Mouse (Mus musculus) CD4-positive, CD25-positive, alpha-beta regulatory T cell, adult 4 months (primary cell): Measurements from ENCODE around the gene Pigs. TPM values are rescaled to one million over a fixed set of nuclear protein-coding genes. Genes with fewer than 3 reads are reported as not detected.

Source experiments
- ATAC-seq: one replicate; pipeline ENCODE4 v1.8.0; 2017
- polyA plus RNA-seq, 2 experiments: library from polyadenylated mRNA; unstranded; fragments of 100-300 nt; shearing (Covaris generic); gene quantifications; one replicate each; pipeline ENCODE4 v1.2.1; 2017

Gene Pigs
- polyA plus RNA-seq, result 100 to 1,000 TPM in 1 of 2 experiments, 10 to 100 TPM in 1; 64.1 to 119 TPM

DNA sequence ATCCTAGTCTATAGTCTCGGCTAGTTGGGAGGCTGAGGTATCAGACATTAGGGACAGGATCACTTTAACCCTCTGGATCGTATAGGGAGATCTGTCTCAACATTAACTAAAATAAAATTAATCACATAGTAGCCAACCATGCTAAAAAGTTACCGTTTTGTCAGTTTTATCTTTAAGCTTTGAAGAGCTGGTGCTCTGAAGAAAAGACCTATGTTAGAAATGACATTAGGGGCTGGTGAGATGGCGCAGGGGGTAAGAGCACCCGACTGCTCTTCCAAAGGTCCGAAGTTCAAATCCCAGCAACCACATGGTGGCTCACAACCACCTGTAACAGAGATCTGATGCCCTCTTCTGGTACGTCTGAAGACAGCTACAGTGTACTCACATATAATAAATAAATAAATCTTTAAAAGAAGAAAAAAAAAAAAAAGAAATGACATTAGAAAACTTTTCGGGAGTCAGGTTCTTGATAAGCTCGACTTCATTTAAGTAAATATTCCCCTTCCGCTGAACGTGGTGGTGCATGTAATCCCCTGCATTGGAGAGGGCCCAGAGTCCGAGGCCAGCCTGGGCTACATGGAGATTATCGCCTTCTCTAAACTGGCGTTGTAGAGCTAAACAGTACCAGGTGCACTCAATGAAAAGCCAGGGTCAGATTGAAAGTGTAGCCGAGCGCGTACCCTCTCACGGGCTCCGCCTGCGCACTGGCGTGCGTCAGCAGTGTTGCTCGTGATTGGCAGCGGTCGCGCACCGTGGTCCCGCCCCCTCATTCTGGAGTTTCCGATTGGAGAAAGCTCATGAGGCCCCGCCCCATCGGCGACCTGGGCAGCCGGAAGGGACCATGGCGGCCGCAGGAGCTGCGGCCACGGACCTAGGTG, at the start of gene Pigs:
TSS of gene Pigs (plus strand) at position 782 of the 878 bp plus-strand sequence.
- ATAC-seq, result peak; percentile 99

DNA sequence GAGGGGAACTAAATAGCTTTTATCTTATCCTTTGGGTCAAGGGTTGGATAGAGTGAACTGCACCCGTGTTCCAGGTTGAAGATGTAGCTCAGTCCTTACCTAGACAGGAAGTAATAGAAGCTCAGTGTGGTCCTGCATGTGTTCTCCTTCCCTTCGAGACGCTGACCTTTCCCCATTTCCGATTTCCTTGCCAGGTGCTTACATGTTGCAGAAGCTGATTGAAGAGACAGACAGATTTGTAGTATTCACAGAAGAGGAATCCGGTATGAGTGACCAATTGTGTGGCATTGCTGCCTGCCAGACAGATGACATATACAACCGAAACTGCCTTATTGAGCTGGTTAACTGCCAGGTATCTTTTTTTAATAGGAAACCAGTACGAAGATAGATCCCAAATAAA, 49.4 kb upstream of the Pigs start:
- no peak for ATAC-seq

DNA sequence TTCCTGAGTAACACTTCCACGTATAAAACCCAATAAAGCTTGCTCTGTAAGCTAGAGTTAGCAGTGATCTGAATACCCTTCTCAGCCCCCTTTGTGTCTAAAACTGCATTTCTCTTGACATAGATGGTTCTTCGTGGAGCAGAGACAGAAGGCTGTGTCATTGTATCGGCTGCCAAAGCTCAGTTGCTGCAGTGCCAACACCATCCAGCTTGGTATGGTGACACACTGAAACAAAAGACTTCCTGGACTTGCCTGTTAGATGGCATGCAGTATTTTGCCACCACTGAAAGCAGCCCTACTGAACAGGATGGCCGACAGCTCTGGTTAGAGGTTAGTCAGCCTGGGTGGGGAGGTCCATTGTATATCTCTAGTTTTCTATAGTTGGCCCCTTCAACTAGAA, 48.6 kb upstream of the Pigs start:
- no peak for ATAC-seq

DNA sequence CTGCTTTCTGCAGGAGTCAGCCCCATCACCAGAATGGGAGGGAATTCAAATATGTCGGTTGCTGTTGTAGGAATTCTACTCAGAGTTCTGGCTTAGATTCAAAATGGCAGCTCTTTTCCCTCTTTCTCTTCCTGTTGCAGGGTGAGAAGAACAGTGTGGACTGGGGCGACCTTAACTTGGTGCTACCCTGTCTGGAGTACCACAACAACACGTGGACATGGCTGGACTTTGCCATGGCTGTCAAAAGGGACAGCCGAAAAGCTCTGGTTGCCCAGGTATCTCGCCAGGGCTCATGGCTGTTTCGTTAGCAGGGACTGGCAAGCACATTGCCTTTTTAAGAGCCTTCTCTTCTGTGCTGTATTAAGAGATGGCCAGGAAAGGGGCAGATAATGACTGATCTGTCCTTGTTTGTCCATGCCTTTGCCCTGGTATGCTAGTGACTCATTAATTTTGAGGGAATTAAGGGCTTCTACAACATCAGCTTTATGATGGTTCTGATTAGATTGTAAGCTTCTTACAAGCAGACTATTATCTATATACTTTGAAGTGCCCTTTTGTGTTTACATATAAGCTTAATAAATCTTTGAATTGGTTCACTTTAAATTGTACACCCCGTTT, 39.0 kb upstream of the Pigs start:
- ATAC-seq, result no peak

DNA sequence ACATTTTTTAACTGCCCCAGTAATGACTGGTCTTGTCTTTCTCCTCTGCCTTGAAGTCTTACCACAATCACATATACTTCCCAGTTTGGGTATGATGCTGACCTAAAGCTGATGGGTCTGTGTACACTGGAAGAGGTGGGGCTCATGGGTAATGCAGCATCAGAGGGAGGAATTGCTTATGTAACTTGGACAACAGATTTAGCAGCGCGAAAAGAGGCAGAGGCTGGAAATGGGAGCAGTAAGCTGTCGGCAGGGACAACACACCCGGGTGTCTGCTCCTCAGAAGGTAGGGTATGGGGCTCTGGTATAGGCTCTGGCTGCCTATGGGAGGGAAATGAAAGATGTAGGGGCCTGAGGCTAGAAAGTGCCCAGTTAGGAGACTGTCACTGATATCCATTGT, 37.6 kb upstream of the Pigs start, which contains the start of gene BC030499:
TSS of gene BC030499 (plus strand) at position 188 of the 400 bp plus-strand sequence.
- ATAC-seq, result no peak

DNA sequence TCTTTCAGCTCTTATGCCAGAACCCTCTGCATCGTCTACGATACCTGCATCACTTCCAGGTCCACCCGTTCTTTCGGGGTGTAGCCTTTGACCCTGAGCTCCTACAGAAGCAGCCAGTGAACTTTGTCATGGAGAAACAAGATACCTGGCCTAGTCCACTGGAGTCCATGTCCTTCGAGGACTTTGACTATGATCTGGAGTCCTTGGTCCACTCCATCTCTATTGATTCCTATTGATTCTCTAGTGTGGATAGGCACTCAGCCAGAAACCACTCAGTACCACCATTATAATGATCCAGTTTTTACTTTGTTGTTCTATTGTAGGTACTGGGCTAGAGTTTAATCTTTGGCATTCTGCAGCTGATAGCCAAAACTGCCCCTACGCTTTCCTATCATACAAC, 33.6 kb upstream of the Pigs start:
- no peak for ATAC-seq

DNA sequence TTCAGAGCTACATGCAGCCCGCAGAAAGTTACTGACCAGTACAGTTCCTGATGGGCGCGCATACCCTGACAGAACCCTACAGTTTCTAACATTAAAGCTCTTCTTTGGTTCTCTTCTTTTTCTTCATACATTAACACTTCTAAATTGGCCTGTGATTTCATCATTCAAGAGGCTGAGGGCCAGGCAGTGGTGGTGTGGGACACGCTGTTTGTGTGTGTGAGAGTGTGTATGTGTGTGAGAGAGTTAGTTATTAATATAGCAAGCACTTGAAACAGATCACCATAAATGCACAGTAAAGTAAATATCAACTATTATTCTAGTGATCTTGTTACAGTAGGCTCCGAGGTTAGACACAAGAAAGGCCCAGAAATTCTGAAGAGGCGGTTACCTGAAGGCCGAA, 27.3 kb upstream of the Pigs start:
- no peak for ATAC-seq

DNA sequence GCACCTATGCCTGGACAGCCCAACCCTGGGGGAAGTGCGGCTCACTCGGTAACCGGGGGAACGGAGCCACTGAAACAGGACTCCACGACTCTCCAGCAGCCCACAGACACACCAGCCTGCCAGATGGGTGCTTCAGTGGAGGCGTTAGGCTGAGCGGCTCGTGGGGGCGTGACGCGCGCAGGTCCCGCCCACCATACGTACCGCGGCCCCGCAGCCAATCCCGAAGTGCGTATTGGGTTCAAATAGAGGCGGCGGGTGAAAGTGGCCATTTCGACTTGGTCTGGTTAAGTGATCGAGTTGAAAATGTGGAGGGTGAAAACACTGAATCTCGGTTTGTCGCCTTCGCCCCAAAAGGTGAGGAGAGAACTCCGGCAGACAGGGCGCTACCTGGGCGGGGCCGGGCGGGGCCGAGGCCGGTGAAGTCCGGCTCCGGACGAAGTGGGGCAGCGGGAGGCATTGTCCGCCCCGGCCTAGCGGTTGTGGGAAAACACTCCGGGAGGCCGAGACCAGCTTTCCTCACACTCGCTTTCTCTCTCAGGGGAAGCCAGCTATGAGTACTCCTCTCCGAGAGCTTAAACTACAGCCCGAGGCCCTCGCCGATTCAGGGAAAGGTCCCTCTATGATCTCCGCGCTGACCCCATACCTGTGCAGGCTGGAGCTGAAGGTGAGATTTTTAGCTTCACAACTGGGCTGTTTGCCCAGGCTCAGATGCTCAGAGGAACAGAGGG, 26.7 kb upstream of the Pigs start, which contains the start of gene Spag5:
TSS of gene Spag5 (plus strand) at position 173 of the 728 bp plus-strand sequence.
- ATAC-seq, result peak; percentile 100

DNA sequence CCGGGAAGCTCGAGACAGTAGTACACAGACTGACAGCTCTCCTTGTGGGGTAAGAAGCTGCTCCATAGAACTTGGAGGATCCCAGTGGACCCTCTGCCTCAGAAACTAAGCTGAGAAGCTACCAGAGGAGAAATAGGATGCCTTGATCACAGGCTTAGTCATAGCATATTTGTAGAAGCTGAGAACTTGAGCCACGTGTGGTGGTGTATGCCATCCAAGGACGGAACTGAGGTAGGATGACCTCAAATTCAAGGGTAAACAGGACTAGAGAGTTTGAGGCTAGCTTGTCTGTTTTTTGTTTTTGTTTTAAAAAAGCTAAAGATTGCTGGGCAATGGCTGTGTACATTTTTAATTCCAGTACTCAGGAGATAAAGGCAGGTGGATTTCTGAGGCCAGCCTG, 22.9 kb upstream of the Pigs start:
- no peak for ATAC-seq

DNA sequence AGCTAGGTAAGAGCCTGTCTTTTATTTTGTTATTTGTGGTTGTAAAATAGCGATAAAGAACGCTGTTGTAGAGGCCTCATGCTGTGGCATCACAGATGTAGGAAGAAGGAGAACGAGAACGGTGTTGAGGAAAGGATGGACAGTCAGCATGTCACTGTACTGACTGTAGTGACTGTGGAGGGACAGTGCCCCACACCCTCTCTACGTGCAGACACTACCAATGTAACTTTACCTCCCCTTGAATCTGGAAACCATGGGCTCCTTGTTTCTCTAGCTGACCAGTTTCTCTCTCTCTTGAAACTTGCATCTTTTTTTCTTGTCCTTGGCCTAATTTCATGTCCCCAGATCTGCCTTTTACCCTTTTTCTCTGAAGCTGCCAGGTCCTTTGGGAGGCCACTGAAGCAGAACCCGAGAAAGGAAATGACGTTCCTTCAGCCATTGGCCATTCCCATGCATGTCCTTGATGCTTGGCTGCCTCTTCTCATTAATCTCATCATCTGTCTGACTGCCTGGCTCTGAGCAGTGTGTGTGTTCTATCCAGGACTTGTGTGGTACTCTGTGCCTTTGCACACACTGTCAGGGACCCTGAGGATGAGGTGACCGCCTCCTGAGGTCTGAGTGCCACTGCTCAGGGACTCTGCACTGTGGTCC, 17.2 kb upstream of the Pigs start:
- no peak for ATAC-seq

DNA sequence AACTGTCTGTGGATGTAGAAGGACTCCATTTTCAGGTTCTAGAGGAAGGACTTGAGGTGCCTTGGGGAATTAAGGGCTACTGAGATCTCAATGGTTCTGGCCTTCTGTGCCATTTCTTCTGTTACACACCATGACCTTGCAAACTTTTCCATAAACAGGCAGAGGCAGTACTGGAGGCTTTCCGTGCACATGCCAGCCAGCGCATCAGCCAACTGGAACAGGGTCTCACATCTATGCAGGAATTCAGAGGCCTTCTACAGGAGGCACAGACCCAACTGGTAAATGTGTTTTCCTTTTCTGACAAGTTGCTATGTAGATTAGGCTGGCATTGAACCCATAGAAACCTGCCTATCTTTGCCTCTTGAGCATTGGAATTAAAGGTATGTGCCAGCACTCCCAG, 14.6 kb upstream of the Pigs start:
- ATAC-seq, result no peak

DNA sequence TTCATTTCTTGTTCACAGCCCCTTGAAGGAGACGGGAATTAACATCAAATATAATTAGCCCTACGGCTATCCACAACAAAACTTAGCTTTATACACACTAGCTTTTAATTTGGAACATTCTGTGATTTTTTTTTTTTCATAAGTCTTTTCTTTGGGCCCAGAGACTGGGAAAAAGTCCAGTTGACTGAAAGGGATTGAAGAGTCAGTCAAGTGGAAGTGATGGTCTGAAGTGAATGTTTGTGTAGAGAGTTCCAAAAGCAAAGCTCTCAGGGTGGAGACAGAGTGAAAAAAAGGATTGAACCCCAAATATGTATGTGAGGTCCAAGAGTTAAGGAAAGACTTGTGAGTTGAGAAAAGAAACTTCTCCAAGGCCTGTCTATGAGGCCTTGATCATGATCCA, 9.8 kb upstream of the Pigs start:
- ATAC-seq, result no peak

DNA sequence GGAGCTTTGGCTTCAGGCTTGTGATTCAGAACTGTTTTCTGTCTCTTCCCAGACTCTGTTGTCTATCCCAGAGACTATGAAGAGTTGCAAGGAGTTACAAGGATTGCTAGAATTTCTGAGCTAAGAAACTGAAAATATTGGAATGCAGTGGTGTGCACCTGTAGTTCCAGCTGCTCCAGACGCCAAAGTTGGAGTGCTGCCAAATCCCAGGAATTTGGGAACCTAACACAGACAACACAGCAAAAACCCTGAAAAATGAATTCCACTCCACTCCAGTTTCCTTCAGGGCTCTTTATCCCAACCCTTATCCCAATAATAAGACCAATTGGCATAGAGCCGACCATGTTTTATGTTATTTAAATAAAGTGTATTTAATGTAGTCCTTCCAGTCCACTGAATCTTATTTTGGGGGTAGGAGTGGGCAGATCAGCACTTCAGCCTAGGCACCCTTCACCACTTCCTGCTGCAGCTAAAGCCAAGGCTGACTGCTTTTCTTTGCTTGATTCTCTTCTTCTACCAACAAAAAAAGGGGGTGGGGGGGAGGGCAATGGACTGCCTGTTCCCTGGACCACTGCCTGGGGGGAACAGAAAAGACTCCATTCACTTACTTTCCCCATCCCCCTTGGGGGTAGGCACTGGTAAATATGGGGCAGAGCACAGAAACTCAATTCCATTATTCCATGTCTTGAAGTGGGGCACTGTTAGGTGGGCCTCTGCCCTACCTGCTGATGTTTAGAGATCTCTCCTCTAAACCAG, 6.0 kb upstream of the Pigs start:
- peak; percentile 26 for ATAC-seq

DNA sequence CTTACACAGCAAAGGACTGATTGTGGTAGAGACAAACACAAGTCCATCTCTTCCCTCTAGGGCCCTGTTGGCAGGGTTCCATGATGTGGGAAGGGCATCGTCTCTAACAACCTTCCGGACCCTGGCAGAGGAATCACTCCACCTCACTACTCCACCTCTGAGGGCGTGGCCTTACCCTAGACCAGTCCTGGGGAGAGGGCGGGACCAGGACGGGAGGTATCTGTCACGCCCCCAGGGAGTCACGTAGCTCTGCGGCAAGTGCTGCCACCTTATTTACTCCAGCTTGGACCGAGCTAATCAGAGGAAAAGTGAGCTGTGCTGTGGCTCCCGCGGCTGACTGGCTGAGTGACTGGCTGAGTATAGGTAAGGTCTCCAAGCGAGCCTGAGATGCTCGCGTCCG, 5.4 kb upstream of the Pigs start, which contains the start of gene Aldoc:
TSS of gene Aldoc (plus strand) at position 109 of the 400 bp plus-strand sequence.
- peak; percentile 97 for ATAC-seq

DNA sequence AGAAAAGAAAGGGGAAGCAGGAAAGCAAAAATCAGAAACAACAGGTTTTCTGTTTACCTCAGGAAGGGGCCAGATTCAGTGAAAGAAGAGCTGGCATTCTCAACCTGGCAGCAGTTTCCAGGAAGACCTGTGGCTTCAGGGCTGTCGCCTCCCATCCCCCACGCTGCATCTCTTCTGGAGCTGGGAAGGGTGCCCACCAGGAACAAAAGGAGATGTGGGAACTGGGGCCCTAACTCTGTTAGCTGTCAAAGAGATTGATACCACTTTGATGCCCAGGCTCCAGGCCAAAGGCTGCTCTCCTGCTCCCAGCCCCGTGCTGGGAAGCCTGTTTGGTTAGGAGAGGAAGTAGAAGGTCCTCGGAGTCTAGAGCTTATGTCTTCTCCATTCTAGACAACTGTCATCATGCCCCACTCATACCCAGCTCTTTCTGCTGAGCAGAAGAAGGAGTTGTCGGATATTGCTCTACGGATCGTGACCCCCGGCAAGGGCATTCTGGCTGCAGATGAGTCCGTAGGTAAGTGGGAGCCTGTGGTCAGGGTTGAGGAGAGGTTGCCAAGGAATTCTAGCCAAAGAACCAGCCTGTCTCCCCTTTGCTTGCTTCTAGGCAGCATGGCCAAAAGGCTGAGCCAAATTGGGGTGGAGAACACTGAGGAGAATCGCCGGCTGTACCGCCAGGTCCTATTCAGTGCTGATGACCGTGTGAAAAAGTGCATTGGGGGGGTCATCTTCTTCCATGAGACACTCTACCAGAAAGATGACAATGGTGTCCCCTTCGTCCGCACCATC, 4.0 kb upstream of the Pigs start:
- no peak for ATAC-seq

DNA sequence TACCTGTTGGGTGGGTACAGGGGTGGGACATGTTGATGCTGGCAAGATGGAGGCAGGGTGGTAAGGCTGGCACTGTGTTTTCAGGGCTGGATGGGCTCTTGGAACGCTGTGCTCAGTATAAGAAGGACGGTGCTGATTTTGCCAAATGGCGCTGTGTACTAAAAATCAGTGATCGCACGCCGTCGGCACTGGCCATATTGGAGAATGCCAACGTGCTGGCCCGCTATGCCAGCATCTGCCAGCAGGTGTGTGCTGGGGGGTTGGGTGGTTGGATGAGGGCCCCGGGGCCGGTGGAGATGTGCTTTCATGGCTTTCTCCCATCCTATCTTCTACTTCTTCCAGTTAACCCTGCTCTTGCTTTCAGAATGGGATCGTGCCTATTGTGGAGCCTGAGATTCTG, 3.2 kb upstream of the Pigs start:
- no peak for ATAC-seq

DNA sequence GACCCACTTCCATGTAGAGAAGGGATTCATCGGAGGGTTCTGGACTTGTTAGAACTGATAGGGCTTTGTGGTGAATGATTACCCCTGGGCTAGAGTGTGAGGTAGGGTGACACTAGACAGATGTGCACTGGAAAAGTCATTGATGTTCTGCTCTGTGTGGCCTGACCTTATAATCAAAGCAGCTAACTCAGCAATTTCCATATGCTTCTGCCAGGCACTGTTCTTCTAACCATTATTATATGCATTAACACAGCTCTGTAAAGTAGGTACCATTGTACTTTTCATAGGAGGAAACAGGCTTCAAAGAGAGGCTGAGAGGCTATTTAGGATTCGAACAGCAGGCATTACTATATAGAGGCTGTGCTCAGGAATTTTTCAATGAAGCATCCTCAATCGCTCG, 1.0 kb upstream of the Pigs start:
- no peak for ATAC-seq

DNA sequence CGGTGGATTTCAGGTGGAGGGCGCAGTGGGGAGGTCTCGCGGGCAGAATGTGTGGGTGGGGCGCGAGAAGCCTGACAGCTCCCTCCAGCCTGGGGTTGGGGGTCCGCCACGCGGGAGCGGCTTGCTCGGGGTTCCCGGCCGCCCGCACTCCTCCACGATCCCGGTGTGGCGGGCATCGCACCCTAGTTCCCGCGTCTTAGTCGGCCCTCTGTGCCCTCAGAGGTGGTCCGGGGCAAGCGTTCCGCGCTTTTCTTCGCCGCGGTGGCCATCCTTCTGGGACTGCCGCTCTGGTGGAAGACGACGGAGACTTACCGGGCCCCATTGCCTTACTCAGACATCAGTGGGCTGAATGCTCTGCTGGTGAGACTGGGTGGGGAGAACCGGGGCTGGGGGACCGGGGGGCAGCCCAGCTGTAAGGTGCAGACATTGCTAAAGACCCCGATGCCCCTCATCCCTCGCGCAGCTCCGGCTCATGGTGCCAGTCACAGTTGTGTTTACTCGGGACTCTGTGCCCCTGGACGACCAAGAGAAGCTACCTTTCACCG, 369 bp downstream of the Pigs start:
- peak; percentile 58 for ATAC-seq

DNA sequence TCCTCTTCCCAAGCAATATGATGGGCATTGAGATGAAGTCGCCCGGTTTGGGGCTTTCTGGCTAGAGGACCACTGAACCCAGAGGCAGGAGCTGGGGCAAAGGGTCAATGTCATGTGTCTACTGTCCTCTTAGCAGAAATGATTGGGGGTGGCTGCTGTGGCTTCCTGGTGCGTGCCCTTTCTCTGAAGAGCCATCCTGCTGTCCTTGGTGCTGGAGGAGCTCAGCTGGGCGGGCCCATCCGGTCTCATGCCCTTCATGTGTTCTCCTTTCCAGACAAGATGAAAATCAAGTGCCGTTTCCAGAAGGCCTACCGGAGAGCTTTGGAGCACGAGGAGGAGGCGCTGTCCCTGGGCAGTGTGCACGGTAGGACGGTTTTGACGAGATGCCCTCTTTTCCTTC, 4.5 kb downstream of the Pigs start:
- no peak for ATAC-seq

DNA sequence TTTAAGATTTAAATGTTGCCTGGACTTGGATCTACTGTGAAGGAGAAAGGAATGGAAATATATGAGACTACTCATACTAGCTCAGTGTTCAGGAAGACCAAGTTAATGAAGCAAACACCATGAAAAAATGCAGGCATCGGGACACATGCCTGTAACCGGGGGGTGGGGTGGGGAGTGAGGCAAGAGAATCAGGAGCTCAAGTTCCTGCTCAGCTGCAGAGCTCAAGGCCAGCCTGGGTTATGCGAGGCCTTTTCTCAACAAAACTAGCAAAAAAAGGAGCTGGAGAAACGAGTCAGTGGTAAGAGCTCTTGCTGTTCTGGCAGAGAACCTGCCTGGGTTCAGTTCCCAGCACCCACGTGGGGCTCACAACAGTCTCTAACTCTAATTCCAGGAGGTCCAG, 5.8 kb downstream of the Pigs start:
- ATAC-seq, result no peak

DNA sequence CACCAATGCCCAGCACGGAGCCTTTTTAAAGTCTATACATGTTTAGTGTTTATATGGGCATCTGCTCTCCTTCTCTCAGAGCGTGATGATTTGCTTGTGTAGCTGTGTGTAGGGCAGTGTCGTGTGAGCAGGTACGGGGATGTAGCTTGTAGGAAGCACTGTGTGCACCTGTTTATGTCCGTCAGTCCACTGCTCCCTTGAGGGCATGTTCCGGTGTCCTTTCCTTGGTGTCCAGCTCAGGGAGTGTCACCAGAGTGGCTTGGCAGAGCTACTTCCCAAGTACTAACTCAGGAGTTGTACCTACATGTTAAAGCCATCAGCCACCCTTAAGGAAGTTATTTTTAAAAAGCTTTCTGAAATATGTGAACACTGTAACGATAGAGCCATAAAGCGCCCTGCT, 8.8 kb downstream of the Pigs start:
- no peak for ATAC-seq
